Mouse (Mus musculus) midbrain, postnatal 0 days (tissue): ENCODE data around the gene Msx1. TPM values are rescaled to one million over a fixed set of nuclear protein-coding genes. Genes with fewer than 3 reads are reported as not detected.
"Not testable (repeated sequence)": the region's sequence is repeated elsewhere in the genome, so short reads cannot be mapped to it uniquely, and the experiment has no call there.

ENCODE experiments used
- ATAC-seq: fragments of 200-750 bp; cut with Nextera tagmentation; 2 replicates; pipeline ENCODE4 v1.8.0; 2017; ENCODE audit warnings: moderate number of reproducible peaks, mild to moderate bottlenecking, moderate TSS enrichment, moderate library complexity; ENCODE audit not compliant: low FRiP score
- DNase-seq: peaks from one replicate; pipeline ENCODE4 v3.0.0-alpha.2; 2015; ENCODE audit warnings: low spot score
- H3K27ac ChIP-seq: fragments of 300-500 bp; sonication (generic); 2 replicates; pipeline ENCODE4 v1.5.1; 2014; ENCODE audit warnings: low read depth, mild to moderate bottlenecking, low read length, mixed read lengths
- H3K27me3 ChIP-seq: fragments of 300-500 bp; sonication (generic); 2 replicates; pipeline ENCODE4 v1.6.1; 2014; ENCODE audit warnings: low read length, control low read depth, mixed read lengths; ENCODE audit not compliant: insufficient read depth
- H3K36me3 ChIP-seq: fragments of 300-500 bp; sonication (generic); 2 replicates; pipeline ENCODE4 v1.6.1; 2014; ENCODE audit warnings: low read length, control low read depth, mixed read lengths; ENCODE audit not compliant: insufficient read depth
- H3K4me1 ChIP-seq: fragments of 300-500 bp; sonication (generic); 2 replicates; pipeline ENCODE4 v1.6.1; 2014; ENCODE audit warnings: mild to moderate bottlenecking, control low read depth, antibody characterized with exemption, low read length, mixed read lengths; ENCODE audit not compliant: insufficient read depth
- H3K4me2 ChIP-seq: fragments of 300-500 bp; sonication (generic); 2 replicates; pipeline ENCODE4 v1.6.1; 2014; ENCODE audit warnings: low read depth, mild to moderate bottlenecking, low read length, mixed read lengths; ENCODE audit not compliant: poor library complexity, severe bottlenecking
- H3K4me3 ChIP-seq: fragments of 300-500 bp; sonication (generic); 2 replicates; pipeline ENCODE4 v1.5.1; 2014; ENCODE audit warnings: low read depth, mild to moderate bottlenecking, low read length, moderate library complexity
- H3K9ac ChIP-seq: fragments of 300-500 bp; sonication (generic); replicated peaks from 2 replicates; pipeline ENCODE4 v1.6.1; 2014; ENCODE audit warnings: mild to moderate bottlenecking, low read length, moderate library complexity, mixed read lengths; ENCODE audit not compliant: poor library complexity, severe bottlenecking
- H3K9me3 ChIP-seq: fragments of 300-500 bp; sonication (generic); 2 replicates; pipeline ENCODE4 v1.6.1; 2016; ENCODE audit warnings: low read length, control low read depth
- CTCF ChIP-seq: IDR thresholded peaks from 2 replicates; pipeline ENCODE4 v1.5.1; 2016; ENCODE audit warnings: antibody characterized with exemption, mild to moderate bottlenecking
- WGBS: fragments of 180-500 bp; shearing (Covaris S2); extraction: QIAGEN DNeasy Blood & Tissue Kit; methylation state at CpG from one replicate; pipeline ENCODE4 v1.1.7; 2014; 5-methylcytosine and 5-hydroxymethylcytosine counted together
- polyA plus RNA-seq: library from polyadenylated mRNA; unstranded; fragments of >200 nt; fragmentation: Nextera tagmentation; extraction: Ambion mirVana; gene quantifications from 2 replicates; pipeline ENCODE4 v1.2.1, GENCODE M21; 2015
- total RNA-seq: library from RNA; depleted of rRNA; stranded (reverse); fragments of >200 nt; gene quantifications from 2 replicates; pipeline ENCODE4 v1.2.3, GENCODE M21; 2014

The Msx1 gene
- total and polyA plus RNA-seq, 2 experiments from 2014 or later, result 8.0 to 12.2 TPM

GRCm38 (mm10) chr5:37832766-37833165 lies 8.4 kb upstream of the Msx1 start:
- Histone ChIP-seq H3K4me2 (no peak overlapping the region), H3K9me3 (no peaks in the 10 kb centered on the region), H3K36me3 (no peaks in the 10 kb centered on the region), H3K9ac (no peak overlapping the region), H3K4me1 (no peaks in the 10 kb centered on the region), H3K4me3 (no peak overlapping the region), H3K27me3 (peaks cover 88% of the 10 kb centered on the region), H3K27ac (no peak overlapping the region)
- DNase-seq (no peak), ATAC-seq (no peak)
- WGBS, result 5% methylated on average over 6 of the region's 6 CpGs
- no peak for TF ChIP-seq CTCF

GRCm38 (mm10) chr5:37832031-37832430 lies 7.6 kb upstream of the Msx1 start:
- Histone ChIP-seq H3K27ac (no peak overlapping the region), H3K4me3 (no peak overlapping the region), H3K9me3 (no peaks in the 10 kb centered on the region), H3K4me2 (no peak overlapping the region), H3K4me1 (no peaks in the 10 kb centered on the region), H3K36me3 (no peaks in the 10 kb centered on the region), H3K9ac (no peak overlapping the region), H3K27me3 (peaks cover 86% of the 10 kb centered on the region)
- DNase-seq (no peak), ATAC-seq (no peak)
- 14% methylated on average over 13 of the region's 13 CpGs for WGBS
- TF ChIP-seq CTCF, result no peak

- not testable (repeated sequence) for ATAC-seq
- WGBS, result 16% methylated on average over 6 of the region's 7 CpGs
Measured at GRCm38 (mm10) chr5:37830436-37830835, 6.1 kb upstream of the Msx1 start.

GRCm38 (mm10) chr5:37829926-37830325 lies 5.5 kb upstream of the Msx1 start:
- DNase-seq (no peak), ATAC-seq (no peak)
- no peaks in the 10 kb centered on the region for H3K9me3 ChIP-seq
- no peak for TF ChIP-seq CTCF
- H3K27ac ChIP-seq, result no peak overlapping the region
- 11% methylated on average over 4 of the region's 4 CpGs for WGBS
- no peaks in the 10 kb centered on the region for H3K36me3 ChIP-seq
- H3K4me1 ChIP-seq, result no peaks in the 10 kb centered on the region
- no peak overlapping the region for H3K9ac ChIP-seq
- peaks cover 81% of the 10 kb centered on the region for H3K27me3 ChIP-seq
- no peak overlapping the region for H3K4me2 ChIP-seq
- no peak overlapping the region for H3K4me3 ChIP-seq

More at GRCm38 (mm10) chr5:37830436-37830835, 6.1 kb upstream of the Msx1 start:
- H3K4me2 ChIP-seq, DNase-seq, H3K4me3 ChIP-seq, H3K9me3 ChIP-seq, H3K4me1 ChIP-seq, H3K36me3 ChIP-seq, H3K27ac ChIP-seq, H3K9ac ChIP-seq: not testable (repeated sequence)
- H3K27me3 ChIP-seq, result peaks cover 79% of the 10 kb centered on the region

- no peaks in the 10 kb centered on the region for H3K9me3 ChIP-seq
- no peak overlapping the region for H3K4me3 ChIP-seq
- DNase-seq (no peak), ATAC-seq (no peak)
- no peak overlapping the region for H3K4me2 ChIP-seq
- H3K27me3 ChIP-seq, result peaks cover 81% of the 10 kb centered on the region
- no peaks in the 10 kb centered on the region for H3K4me1 ChIP-seq
- 3% methylated on average over 10 of the region's 10 CpGs for WGBS
- H3K27ac ChIP-seq, result no peak overlapping the region
- no peaks in the 10 kb centered on the region for H3K36me3 ChIP-seq
- no peak overlapping the region for H3K9ac ChIP-seq
- TF ChIP-seq CTCF, result no peak
Measured at GRCm38 (mm10) chr5:37829296-37829670, 4.9 kb upstream of the Msx1 start.

GRCm38 (mm10) chr5:37828591-37829295 lies 4.4 kb upstream of the Msx1 start:
- no peak overlapping the region for H3K9ac ChIP-seq
- TF ChIP-seq CTCF, result no peak
- WGBS, result 2% methylated on average over 35 of the region's 35 CpGs

More at GRCm38 (mm10) chr5:37828591-37829295, 4.4 kb upstream of the Msx1 start:
- no peaks in the 10 kb centered on the region for H3K9me3 ChIP-seq
- no peak for DNase-seq
- no peak overlapping the region for H3K4me3 ChIP-seq
- ATAC-seq, result no peak
- no peaks in the 10 kb centered on the region for H3K36me3 ChIP-seq
- no peak overlapping the region for H3K27ac ChIP-seq
- peaks cover 79% of the 10 kb centered on the region for H3K27me3 ChIP-seq
- H3K4me1 ChIP-seq, result no peaks in the 10 kb centered on the region
- no peak overlapping the region for H3K4me2 ChIP-seq
